Mouse (Mus musculus): ENCODE results near the gene Dach1.

DNA sequence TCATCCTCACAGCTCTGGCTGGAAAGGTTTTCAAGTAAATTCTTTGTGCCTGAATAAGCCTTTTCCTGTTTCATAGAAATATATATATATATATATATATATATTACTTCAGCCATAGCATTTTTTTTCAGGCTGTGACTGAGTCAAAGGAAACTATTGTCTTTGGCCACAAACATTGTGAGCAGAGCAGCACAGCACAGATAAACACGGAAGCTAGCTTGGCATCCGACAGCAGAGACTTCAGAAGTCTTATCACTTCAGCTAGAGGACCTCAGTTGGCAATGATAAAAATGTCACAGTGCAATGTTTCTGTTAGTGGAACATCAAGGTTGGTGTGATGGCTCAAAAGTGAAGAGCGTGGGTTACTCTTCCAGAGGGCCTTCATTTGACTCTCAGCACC is 186.3 kb downstream of the Dach1 start:
- TF ChIP-seq TAL1 (IDR thresholded peaks at IDR 0.05; ENCODE audit: low read length), result no peak
- no peak for TF ChIP-seq GATA1 (IDR thresholded peaks at IDR 0.05; ENCODE audit: low read length)

Data from erythroblast, embryonic 14.5 days (primary cell).